Mouse (Mus musculus) heart, adult 2 months (tissue): ENCODE measurements around the gene Zan.

ENCODE experiments used
- CTCF ChIP-seq: fragments of 200-600 bp; IDR thresholded peaks from 2 replicates; pipeline ENCODE4 v1.8.1; 2022; ENCODE audit warnings: antibody characterized with exemption, mild to moderate bottlenecking, moderate library complexity
- EP300 ChIP-seq: fragments of 200-500 bp; IDR thresholded peaks from 2 replicates; pipeline ENCODE4 v1.6.1; 2011; ENCODE audit warnings: low read depth, low read length, control low read depth; ENCODE audit not compliant: insufficient read depth
- POLR2A ChIP-seq: fragments of 200-500 bp; IDR thresholded peaks from 2 replicates; pipeline ENCODE4 v1.6.1; 2011; ENCODE audit warnings: mild to moderate bottlenecking, low read depth, low read length, control low read depth; ENCODE audit not compliant: insufficient read depth

GRCm38 (mm10) chr5:137504041-137504440 lies 27.2 kb upstream of the Zan start:
- TF ChIP-seq CTCF = no peak
- TF ChIP-seq EP300 = no peak
- TF ChIP-seq POLR2A = no peak
